Mouse (Mus musculus) heart, embryonic 12.5 days (tissue): ENCODE results near the gene Tlr5. TPM values are rescaled to one million over a fixed set of nuclear protein-coding genes. Genes with fewer than 3 reads are reported as not detected.

Source experiments
- ATAC-seq: fragments of 200-750 bp; cut with Nextera tagmentation; 2 replicates; pipeline ENCODE4 v1.8.0; 2017; ENCODE audit warnings: moderate TSS enrichment, moderate library complexity; ENCODE audit not compliant: insufficient number of reproducible peaks, low FRiP score
- H3K27ac ChIP-seq: fragments of 300-500 bp; sonication (generic); 2 replicates; pipeline ENCODE4 v1.5.1; 2016; ENCODE audit warnings: mild to moderate bottlenecking, moderate library complexity; ENCODE audit not compliant: poor library complexity, severe bottlenecking
- H3K27me3 ChIP-seq: fragments of 300-500 bp; sonication (generic); replicated peaks from 2 replicates; pipeline ENCODE4 v1.6.1; 2016; ENCODE audit warnings: mild to moderate bottlenecking, moderate library complexity
- H3K36me3 ChIP-seq: fragments of 300-500 bp; sonication (generic); 2 replicates; pipeline ENCODE4 v1.6.1; 2016; ENCODE audit warnings: mild to moderate bottlenecking, moderate library complexity
- H3K4me1 ChIP-seq: fragments of 300-500 bp; sonication (generic); replicated peaks from 2 replicates; pipeline ENCODE4 v1.6.1; 2016; ENCODE audit warnings: mild to moderate bottlenecking
- H3K4me2 ChIP-seq: fragments of 300-500 bp; sonication (generic); 2 replicates; pipeline ENCODE4 v1.6.1; 2016; ENCODE audit warnings: mild to moderate bottlenecking, moderate library complexity
- H3K4me3 ChIP-seq: fragments of 300-500 bp; sonication (generic); 2 replicates; pipeline ENCODE4 v1.5.1; 2016; ENCODE audit warnings: mild to moderate bottlenecking
- H3K9ac ChIP-seq: fragments of 300-500 bp; sonication (generic); 2 replicates; pipeline ENCODE4 v1.6.1; 2016; ENCODE audit warnings: mild to moderate bottlenecking, moderate library complexity
- H3K9me3 ChIP-seq: fragments of 300-500 bp; sonication (generic); replicated peaks from 2 replicates; pipeline ENCODE4 v1.6.1; 2016; ENCODE audit warnings: mild to moderate bottlenecking, moderate library complexity
- WGBS: fragments of 180-500 bp; shearing (Covaris S2); methylation state at CpG from one replicate; pipeline ENCODE4 v1.1.7; 2016; 5-methylcytosine and 5-hydroxymethylcytosine counted together
- polyA plus RNA-seq: library from polyadenylated mRNA; unstranded; fragments of >200 nt; fragmentation: Nextera tagmentation; extraction: Ambion mirVana; gene quantifications from 2 replicates; pipeline ENCODE4 v1.2.1, GENCODE M21; 2016

Tlr5 gene
- polyA plus RNA-seq, 1 experiment from 2014 or later = 4.2 TPM

DNA sequence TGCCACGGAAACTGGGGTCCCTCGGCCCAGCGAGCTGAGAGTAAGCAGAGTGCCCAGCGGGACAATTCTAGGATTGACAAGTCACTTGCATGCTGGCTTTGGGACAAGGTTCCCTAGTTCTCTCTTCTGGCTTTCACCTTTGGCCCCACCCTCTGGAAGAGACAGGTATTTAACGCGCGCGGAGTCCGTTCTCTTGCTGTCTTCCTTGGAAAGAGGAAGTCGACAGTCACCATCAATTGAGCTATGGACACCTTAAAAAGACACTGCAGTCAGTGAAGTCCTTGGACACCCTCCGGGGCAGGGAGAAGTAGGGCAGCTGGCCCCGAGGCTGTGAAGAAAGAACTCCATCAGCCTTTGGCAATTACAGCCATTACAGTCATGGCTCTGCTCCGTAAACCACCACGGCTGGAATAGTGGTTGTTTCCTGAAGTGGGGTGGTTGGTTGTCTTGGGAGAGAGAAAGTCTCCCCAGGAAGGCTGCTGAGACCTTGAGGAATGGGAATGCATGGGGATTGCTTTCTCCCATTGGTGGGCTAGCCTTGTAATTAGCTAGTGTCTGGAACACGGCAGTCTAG lies 546 bp downstream of the Tlr5 start:
- H3K4me1 ChIP-seq = peaks cover 68% of the 10 kb centered on the region
- H3K27ac ChIP-seq = peak overlapping the region; percentile 91
- H3K27me3 ChIP-seq = no peaks in the 10 kb centered on the region
- H3K9me3 ChIP-seq = no peaks in the 10 kb centered on the region
- peak overlapping the region; percentile 76 for H3K4me2 ChIP-seq
- peak overlapping the region; percentile 72 for H3K9ac ChIP-seq
- 17% methylated on average over 15 of the region's 15 CpGs for WGBS
- H3K4me3 ChIP-seq = peak overlapping the region; percentile 51
- H3K36me3 ChIP-seq = no peaks in the 10 kb centered on the region
- ATAC-seq = no peak

DNA sequence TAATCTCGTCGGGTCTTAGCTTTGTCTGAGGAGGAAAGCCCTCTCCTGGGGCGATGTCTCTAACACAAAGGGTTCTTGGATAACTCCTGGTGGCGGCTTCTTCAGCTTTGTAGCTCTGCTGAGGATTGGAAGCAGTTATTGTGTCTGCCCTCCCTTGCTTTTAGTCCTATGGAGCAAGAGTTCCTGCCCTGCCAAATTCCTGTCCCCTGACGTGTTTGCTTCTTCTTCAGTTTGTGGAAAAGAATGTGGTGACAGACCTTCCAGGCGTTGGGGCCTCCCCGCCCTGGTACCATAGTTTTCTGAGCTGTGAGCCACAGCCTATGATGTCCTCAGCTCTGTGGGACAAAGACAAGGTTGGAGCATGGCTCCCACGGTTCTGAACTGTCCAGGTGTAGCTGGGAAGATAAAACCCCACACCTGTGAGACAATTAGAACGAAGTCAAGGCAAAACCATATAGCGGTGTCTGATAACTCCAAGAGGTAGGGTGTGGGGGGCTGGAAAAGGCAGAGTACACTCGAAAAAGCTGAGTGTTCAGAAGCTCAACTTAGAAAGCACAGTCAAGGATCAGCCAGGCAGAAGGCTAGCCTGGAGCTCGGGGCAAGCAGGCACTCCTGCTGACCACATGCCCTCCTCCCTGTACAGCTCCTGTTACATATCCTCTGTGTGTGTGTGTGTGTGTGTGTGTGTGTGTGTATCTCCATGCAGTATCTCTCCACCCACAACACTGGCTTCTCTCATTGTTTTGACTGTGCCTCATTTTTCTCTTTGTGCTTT lies 1.8 kb downstream of the Tlr5 start:
- no peak for ATAC-seq
- WGBS = 44% methylated on average over 12 of the region's 12 CpGs
- Histone ChIP-seq H3K4me2 (peak overlapping the region; percentile 76), H3K4me3 (peak overlapping the region; percentile 51; the same call in 1 of the 2 replicates), H3K36me3 (no peaks in the 10 kb centered on the region), H3K9me3 (no peaks in the 10 kb centered on the region), H3K27me3 (no peaks in the 10 kb centered on the region), H3K9ac (peak overlapping the region; percentile 72; the same call in 1 of the 2 replicates), H3K27ac (peak overlapping the region; percentile 91), H3K4me1 (peaks cover 65% of the 10 kb centered on the region)

DNA sequence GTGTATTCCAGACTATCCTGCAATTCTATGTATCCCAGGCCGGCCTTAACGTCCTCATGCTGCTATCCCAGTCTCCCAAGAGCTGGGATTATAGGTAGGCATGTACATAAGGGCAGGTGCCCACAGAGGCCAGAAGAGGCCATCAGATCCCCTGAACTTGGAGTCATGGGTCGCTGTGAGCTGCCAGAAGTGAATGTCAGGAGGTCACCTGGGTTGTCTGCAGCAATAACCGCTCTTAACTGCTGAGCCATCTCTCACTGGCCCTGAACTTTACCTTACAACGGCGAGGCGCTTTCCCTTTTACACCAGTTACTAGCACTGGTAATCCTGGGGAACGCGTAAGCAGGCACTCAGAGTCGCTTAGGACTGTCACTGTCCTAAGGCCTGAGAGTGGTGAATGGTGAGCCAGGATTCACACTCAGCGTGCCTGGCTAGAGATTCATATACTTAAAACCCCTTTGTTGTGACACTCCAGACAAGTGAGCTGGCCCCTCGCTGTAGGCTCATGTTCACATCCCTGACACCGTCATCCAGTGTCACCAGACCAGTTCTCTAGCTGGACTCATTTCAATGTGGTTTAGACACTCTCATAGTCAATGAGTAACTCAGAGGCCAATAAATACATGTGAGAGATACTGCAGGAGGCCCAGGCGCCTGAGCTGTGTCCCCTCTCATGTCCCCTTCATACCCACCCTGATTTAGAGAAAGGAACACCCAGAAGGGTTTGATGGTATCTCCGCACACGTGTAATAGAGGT lies 2.6 kb downstream of the Tlr5 start:
- peak overlapping the region; percentile 76 for H3K4me2 ChIP-seq
- peaks cover 62% of the 10 kb centered on the region for H3K4me1 ChIP-seq
- H3K9me3 ChIP-seq = no peaks in the 10 kb centered on the region
- no peaks in the 10 kb centered on the region for H3K27me3 ChIP-seq
- WGBS = 73% methylated on average over 16 of the region's 16 CpGs
- no peaks in the 10 kb centered on the region for H3K36me3 ChIP-seq
- no peak for ATAC-seq
- H3K9ac ChIP-seq = 0 out of 2 replicates have a peak overlapping the region, but pooled peaks have one; percentile 4
- H3K27ac ChIP-seq = 0 out of 2 replicates have a peak overlapping the region, but pooled peaks have one; percentile 31
- no peak overlapping the region for H3K4me3 ChIP-seq

DNA sequence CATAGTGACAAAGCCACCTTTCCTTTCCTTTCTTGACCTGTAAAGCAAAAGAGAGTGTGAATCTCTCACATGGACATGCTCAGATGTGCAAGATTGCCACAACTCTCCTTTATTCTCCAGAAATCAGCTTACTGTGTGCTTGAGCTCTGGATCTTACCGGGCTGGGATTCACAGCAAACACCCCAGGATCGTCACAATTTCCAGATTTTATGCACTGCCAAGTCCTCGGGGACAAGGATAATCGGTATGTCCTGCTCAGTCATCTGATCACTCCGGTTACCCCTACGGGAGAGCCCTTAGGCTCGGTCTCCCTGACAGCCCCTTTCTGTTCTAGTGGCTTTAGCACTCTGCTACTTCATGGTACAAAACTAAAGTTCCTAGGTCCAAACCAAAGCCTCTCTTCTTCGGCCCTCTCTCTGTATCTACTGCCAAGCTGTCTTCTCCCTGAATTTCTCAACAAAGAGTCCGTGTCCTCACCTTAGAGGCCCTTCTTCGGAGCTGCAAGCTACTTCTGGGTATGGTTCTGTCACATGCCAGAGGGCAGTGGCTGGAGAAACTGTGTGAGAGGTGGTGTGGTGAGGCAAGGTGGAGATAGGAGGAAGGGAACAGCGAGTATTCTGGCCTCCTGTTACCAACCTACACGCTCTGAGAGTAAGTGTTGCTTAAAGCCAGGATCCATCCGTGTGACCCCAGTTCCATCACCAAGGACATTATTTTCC lies 3.4 kb downstream of the Tlr5 start:
- H3K27ac ChIP-seq = no peak overlapping the region
- WGBS = 83% methylated on average over 13 of the region's 13 CpGs
- no peak for ATAC-seq

DNA sequence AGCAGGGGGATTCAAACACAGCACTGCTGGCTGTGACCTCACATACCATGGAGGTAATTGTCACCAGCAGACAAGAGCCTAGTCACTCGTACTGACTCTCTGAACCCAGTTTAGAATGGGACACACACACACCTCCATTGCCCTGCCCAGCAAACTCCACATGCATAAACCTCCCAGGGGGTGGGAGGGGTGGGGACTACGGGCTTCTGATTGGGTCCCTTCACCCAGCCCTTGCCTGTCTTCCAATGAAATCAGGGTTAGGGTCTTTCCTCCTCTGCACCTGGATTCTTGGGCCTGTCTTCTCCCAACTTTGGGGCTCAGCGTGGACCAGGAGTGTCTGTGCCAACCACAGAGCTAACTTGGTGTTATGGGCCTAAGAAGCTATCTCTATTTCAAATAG lies 4.2 kb downstream of the Tlr5 start:
- 40% methylated on average over 3 of the region's 3 CpGs for WGBS

More for the DNA sequence above, 3.4 kb downstream of the Tlr5 start:
- H3K4me1 ChIP-seq = peaks cover 59% of the 10 kb centered on the region
- H3K27me3 ChIP-seq = no peaks in the 10 kb centered on the region
- H3K4me3 ChIP-seq = no peak overlapping the region
- no peaks in the 10 kb centered on the region for H3K9me3 ChIP-seq
- H3K9ac ChIP-seq = no peak overlapping the region
- H3K4me2 ChIP-seq = no peak overlapping the region
- H3K36me3 ChIP-seq = no peaks in the 10 kb centered on the region

DNA sequence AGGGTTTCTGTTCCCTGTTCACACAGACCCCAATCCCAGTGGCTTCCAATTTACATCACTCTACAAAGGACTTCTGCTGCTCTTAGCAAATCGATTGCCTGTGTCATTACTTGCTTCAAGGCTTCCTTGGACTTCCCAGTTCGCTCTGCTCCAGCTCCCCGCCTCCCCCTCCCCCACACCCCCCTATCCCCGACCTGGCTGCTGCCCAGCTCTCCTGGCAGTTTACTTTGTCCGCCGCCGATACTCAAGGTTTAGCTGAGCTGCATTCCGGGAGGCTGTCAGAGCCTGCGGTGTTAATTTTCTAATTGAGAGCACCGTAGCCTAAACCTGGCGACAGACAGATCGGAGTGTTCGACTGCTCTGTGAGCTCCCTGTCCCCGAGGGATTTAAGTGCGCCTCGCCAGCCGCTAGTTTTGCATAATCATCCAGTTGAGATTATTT lies 4.7 kb downstream of the Tlr5 start:
- no peaks in the 10 kb centered on the region for H3K27me3 ChIP-seq
- H3K27ac ChIP-seq = peak overlapping the region; percentile 45
- ATAC-seq = no peak
- peaks cover 47% of the 10 kb centered on the region for H3K4me1 ChIP-seq
- no peaks in the 10 kb centered on the region for H3K9me3 ChIP-seq
- peak overlapping the region; percentile 48 for H3K4me3 ChIP-seq
- 2% methylated on average over 17 of the region's 17 CpGs for WGBS
- peak overlapping the region; percentile 62 for H3K9ac ChIP-seq
- no peaks in the 10 kb centered on the region for H3K36me3 ChIP-seq
- H3K4me2 ChIP-seq = peak overlapping the region; percentile 79

More for the DNA sequence above, 4.2 kb downstream of the Tlr5 start:
- peak overlapping the region; percentile 79 for H3K4me2 ChIP-seq
- H3K27me3 ChIP-seq = no peaks in the 10 kb centered on the region
- no peak overlapping the region for H3K4me3 ChIP-seq
- H3K27ac ChIP-seq = peak overlapping the region; percentile 45
- H3K36me3 ChIP-seq = no peaks in the 10 kb centered on the region
- peaks cover 51% of the 10 kb centered on the region for H3K4me1 ChIP-seq
- H3K9ac ChIP-seq = no peak overlapping the region
- no peaks in the 10 kb centered on the region for H3K9me3 ChIP-seq
- no peak for ATAC-seq

DNA sequence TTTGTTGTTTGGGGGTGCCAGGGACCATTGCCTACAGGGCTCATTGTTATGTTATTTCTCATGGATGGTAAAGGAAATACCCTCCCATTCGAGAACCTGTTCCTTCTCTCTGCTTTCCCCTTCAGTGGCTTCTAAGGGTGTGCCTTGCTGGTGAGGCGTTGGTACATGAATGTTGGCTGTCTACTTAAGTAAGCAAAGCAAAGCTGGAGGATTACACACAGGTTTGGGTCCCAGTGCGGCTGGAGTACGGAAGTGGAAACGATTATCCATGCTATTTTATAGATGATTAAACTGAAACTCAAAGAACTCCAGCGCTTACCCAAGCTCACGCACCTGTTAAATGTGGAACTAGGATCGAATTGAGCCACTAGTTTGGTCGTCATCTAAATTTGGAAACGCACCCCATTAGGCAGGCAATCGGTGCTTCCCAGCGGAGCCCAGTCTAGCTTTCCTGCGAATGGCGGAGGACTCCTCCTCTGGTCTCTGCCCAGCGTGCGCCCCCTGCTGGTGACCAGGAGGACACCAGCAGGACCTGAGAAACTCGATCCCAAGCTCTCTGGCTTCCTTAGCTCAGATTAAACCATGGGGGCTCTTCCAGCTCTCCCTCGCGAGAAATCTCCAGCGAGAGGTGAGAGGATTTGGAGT lies 5.3 kb downstream of the Tlr5 start:
- peak overlapping the region; percentile 62 for H3K9ac ChIP-seq
- peaks cover 43% of the 10 kb centered on the region for H3K4me1 ChIP-seq
- H3K4me2 ChIP-seq = peak overlapping the region; percentile 79
- peak overlapping the region; percentile 45; the same call in 1 of the 2 replicates for H3K27ac ChIP-seq
- WGBS = under 1% methylated on average over 20 of the region's 20 CpGs
- no peaks in the 10 kb centered on the region for H3K36me3 ChIP-seq
- no peaks in the 10 kb centered on the region for H3K27me3 ChIP-seq
- no peaks in the 10 kb centered on the region for H3K9me3 ChIP-seq
- ATAC-seq = peak; percentile 54; the same call in 1 of the 2 replicates
- peak overlapping the region; percentile 48 for H3K4me3 ChIP-seq

DNA sequence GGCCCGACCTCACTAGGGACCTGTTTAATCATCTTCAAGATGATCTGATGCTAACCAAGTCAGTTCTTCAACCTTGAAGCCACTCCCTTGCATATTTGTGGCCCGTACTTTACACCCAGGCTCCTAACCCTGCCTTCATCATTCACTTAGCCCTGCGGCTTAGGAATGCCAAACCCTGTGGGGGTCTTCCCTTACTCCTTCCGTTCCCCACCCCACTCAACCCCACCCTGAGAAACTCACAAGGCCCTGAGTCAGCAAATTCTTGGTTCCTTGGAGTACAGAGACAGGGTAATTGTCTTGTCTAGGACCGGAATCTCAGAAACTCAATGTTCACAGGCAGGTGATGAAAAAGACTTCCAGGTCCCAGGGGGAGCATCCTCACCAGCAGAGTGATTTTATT lies 6.5 kb downstream of the Tlr5 start:
- Histone ChIP-seq H3K9me3 (no peaks in the 10 kb centered on the region), H3K4me2 (no peak overlapping the region), H3K36me3 (no peaks in the 10 kb centered on the region), H3K4me3 (no peak overlapping the region), H3K4me1 (peaks cover 32% of the 10 kb centered on the region), H3K27ac (no peak overlapping the region), H3K9ac (no peak overlapping the region), H3K27me3 (no peaks in the 10 kb centered on the region)
- ATAC-seq = no peak
- WGBS = 69% methylated on average over 5 of the region's 5 CpGs

DNA sequence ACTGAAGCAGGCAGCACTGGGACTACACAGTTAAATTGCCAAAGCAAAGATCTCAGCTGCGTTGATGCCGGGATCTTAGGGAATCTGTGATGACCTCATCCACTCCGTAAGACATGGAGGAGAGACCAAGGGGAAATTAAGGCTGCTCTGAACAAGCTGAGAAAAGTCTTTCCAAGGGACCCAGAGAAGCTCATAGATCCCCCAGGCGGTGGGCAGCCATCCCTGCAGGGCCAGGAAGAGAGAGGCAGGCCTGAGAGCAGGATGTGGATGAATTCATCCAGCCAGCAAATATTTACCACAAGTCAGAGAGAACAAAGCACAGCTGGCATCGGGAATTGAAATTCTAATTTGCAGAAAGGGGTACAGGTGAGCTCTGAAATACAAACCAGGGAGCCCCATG lies 8.7 kb downstream of the Tlr5 start:
- H3K4me1 ChIP-seq = peaks cover 9% of the 10 kb centered on the region
- H3K9me3 ChIP-seq = no peaks in the 10 kb centered on the region
- H3K4me2 ChIP-seq = no peak overlapping the region
- H3K27me3 ChIP-seq = no peaks in the 10 kb centered on the region
- no peak overlapping the region for H3K9ac ChIP-seq
- 48% methylated on average over 5 of the region's 5 CpGs for WGBS
- H3K4me3 ChIP-seq = no peak overlapping the region
- H3K27ac ChIP-seq = no peak overlapping the region
- H3K36me3 ChIP-seq = no peaks in the 10 kb centered on the region
- no peak for ATAC-seq

DNA sequence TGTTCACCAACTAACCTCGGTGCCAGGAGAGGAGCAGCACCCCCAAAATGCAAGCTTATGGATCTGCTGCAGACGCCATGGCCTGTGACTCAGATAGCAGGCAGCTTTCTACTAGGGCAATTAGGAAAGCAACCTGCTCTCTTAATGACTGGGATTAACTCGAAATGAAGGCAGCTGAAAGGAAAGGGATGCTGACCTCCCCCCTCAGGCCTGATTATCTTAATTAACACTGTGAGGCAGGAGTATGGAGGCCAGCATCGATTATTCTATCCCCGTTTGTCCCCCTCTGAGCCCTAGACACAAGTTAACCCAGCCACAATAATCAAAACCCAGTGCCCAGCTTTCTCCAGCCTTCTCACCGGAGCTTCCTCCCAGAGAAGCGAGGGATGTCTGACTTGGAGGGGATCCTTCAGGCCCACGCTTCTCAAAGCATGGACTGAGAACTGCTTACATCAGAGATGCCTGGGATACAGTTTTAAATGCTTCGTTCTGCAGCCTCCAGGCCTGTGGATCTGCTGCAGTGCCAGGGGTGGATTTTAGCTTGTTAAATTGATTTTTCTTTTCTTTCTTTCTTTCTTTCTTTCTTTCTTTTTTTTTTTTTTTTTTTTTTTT lies 10.4 kb downstream of the Tlr5 start:
- no peak overlapping the region for H3K4me3 ChIP-seq
- H3K9me3 ChIP-seq = no peaks in the 10 kb centered on the region
- 64% methylated on average over 9 of the region's 9 CpGs for WGBS
- H3K27me3 ChIP-seq = no peaks in the 10 kb centered on the region
- no peak overlapping the region for H3K9ac ChIP-seq
- H3K4me1 ChIP-seq = no peaks in the 10 kb centered on the region
- no peak for ATAC-seq
- no peak overlapping the region for H3K4me2 ChIP-seq
- no peak overlapping the region for H3K27ac ChIP-seq
- H3K36me3 ChIP-seq = peaks cover 8% of the 10 kb centered on the region
